Mouse (Mus musculus): Measurements from ENCODE around the gene Pmepa1. TPM values are rescaled to one million over a fixed set of nuclear protein-coding genes. Genes with fewer than 3 reads are reported as not detected.
A peak's percentile ranks its signal among the peaks of the same experiment; 100 is the strongest.

Pmepa1 gene
- polyA plus RNA-seq, 1 experiment from 2014 or later = 4.1 TPM

- 51% methylated on average over 2 of the region's 2 CpGs for WGBS
- Histone ChIP-seq H3K4me2 (no peak overlapping the region), H3K4me3 (no peak overlapping the region), H3K27me3 (replicated peaks) (no peaks in the 10 kb centered on the region), H3K4me1 (peaks cover 51% of the 10 kb centered on the region), H3K9ac (no peak overlapping the region), H3K27ac (no peak overlapping the region), H3K9me3 (no peaks in the 10 kb centered on the region), H3K36me3 (replicated peaks) (no peaks in the 10 kb centered on the region)
- ATAC-seq (replicated peaks) = no peak
Measured at GRCm38 (mm10) chr2:173247911-173248310, 28.4 kb downstream of the Pmepa1 start.

GRCm38 (mm10) chr2:173247197-173247596, 29.1 kb downstream of the Pmepa1 start:
- Histone ChIP-seq H3K4me1 (peaks cover 50% of the 10 kb centered on the region), H3K27ac (no peak overlapping the region), H3K4me3 (no peak overlapping the region), H3K9ac (no peak overlapping the region), H3K4me2 (no peak overlapping the region), H3K36me3 (replicated peaks) (no peaks in the 10 kb centered on the region), H3K27me3 (replicated peaks) (no peaks in the 10 kb centered on the region), H3K9me3 (no peaks in the 10 kb centered on the region)
- 24% methylated on average over 2 of the region's 2 CpGs for WGBS
- ATAC-seq (replicated peaks) = no peak

- H3K4me1 ChIP-seq = peaks cover 46% of the 10 kb centered on the region
- H3K4me2 ChIP-seq = no peak overlapping the region
- no peak overlapping the region for H3K27ac ChIP-seq
- H3K36me3 ChIP-seq (replicated peaks) = no peaks in the 10 kb centered on the region
- ATAC-seq (replicated peaks) = no peak
- 70% methylated on average over 8 of the region's 8 CpGs for WGBS
- no peak overlapping the region for H3K4me3 ChIP-seq
- no peaks in the 10 kb centered on the region for H3K27me3 ChIP-seq (replicated peaks)
- H3K9ac ChIP-seq = no peak overlapping the region
- no peaks in the 10 kb centered on the region for H3K9me3 ChIP-seq
Measured at GRCm38 (mm10) chr2:173246688-173247087, 29.6 kb downstream of the Pmepa1 start.

- WGBS = 88% methylated on average over 20 of the region's 20 CpGs
- H3K4me1 ChIP-seq = peaks cover 45% of the 10 kb centered on the region
Measured at GRCm38 (mm10) chr2:173245258-173245657, 31.1 kb downstream of the Pmepa1 start.

GRCm38 (mm10) chr2:173244108-173244507, 32.2 kb downstream of the Pmepa1 start:
- ATAC-seq (replicated peaks) = no peak
- no peak overlapping the region for H3K9ac ChIP-seq
- H3K27ac ChIP-seq = no peak overlapping the region
- no peaks in the 10 kb centered on the region for H3K9me3 ChIP-seq
- H3K4me1 ChIP-seq = peaks cover 45% of the 10 kb centered on the region
- H3K4me2 ChIP-seq = no peak overlapping the region
- WGBS = 80% methylated on average over 3 of the region's 3 CpGs
- H3K27me3 ChIP-seq (replicated peaks) = no peaks in the 10 kb centered on the region
- no peaks in the 10 kb centered on the region for H3K36me3 ChIP-seq (replicated peaks)
- H3K4me3 ChIP-seq = no peak overlapping the region

More at GRCm38 (mm10) chr2:173245258-173245657, 31.1 kb downstream of the Pmepa1 start:
- H3K27ac ChIP-seq = no peak overlapping the region
- H3K36me3 ChIP-seq (replicated peaks) = no peaks in the 10 kb centered on the region
- no peak overlapping the region for H3K4me2 ChIP-seq
- H3K4me3 ChIP-seq = no peak overlapping the region
- no peaks in the 10 kb centered on the region for H3K27me3 ChIP-seq (replicated peaks)
- no peaks in the 10 kb centered on the region for H3K9me3 ChIP-seq
- no peak for ATAC-seq (replicated peaks)
- H3K9ac ChIP-seq = no peak overlapping the region

- Histone ChIP-seq H3K27me3 (replicated peaks) (no peaks in the 10 kb centered on the region), H3K4me2 (no peak overlapping the region), H3K9ac (no peak overlapping the region), H3K4me1 (peaks cover 48% of the 10 kb centered on the region), H3K4me3 (no peak overlapping the region), H3K27ac (no peak overlapping the region), H3K36me3 (replicated peaks) (no peaks in the 10 kb centered on the region), H3K9me3 (no peaks in the 10 kb centered on the region)
- 68% methylated on average over 9 of the region's 9 CpGs for WGBS
- ATAC-seq (replicated peaks) = no peak
Measured at GRCm38 (mm10) chr2:173243616-173244015, 32.7 kb downstream of the Pmepa1 start.

GRCm38 (mm10) chr2:173242874-173243273, 33.5 kb downstream of the Pmepa1 start:
- ATAC-seq (replicated peaks) = peak; percentile 34
- Histone ChIP-seq H3K9me3 (no peaks in the 10 kb centered on the region), H3K4me2 (no peak overlapping the region), H3K36me3 (replicated peaks) (no peaks in the 10 kb centered on the region), H3K27ac (0 out of 2 replicates have a peak overlapping the region, but pooled peaks have one; percentile 31), H3K27me3 (replicated peaks) (no peaks in the 10 kb centered on the region), H3K9ac (no peak overlapping the region), H3K4me1 (peaks cover 52% of the 10 kb centered on the region), H3K4me3 (no peak overlapping the region)
- WGBS = 7% methylated on average over 12 of the region's 12 CpGs

GRCm38 (mm10) chr2:173240738-173241137, 35.6 kb downstream of the Pmepa1 start:
- 24% methylated on average over 9 of the region's 9 CpGs for WGBS
- H3K9ac ChIP-seq = no peak overlapping the region
- no peak for ATAC-seq (replicated peaks)
- no peak overlapping the region for H3K4me2 ChIP-seq
- no peaks in the 10 kb centered on the region for H3K27me3 ChIP-seq (replicated peaks)
- H3K27ac ChIP-seq = no peak overlapping the region
- H3K9me3 ChIP-seq = no peaks in the 10 kb centered on the region
- H3K4me1 ChIP-seq = peaks cover 71% of the 10 kb centered on the region
- H3K4me3 ChIP-seq = no peak overlapping the region
- no peaks in the 10 kb centered on the region for H3K36me3 ChIP-seq (replicated peaks)

- Histone ChIP-seq H3K4me3 (no peak overlapping the region), H3K9me3 (no peaks in the 10 kb centered on the region), H3K36me3 (replicated peaks) (no peaks in the 10 kb centered on the region), H3K4me1 (peaks cover 77% of the 10 kb centered on the region), H3K27ac (peak overlapping the region; percentile 54), H3K9ac (peak overlapping the region; percentile 0; the same call in 1 of the 2 replicates), H3K4me2 (peak overlapping the region; percentile 12; the same call in 1 of the 2 replicates), H3K27me3 (replicated peaks) (no peaks in the 10 kb centered on the region)
- 5% methylated on average over 14 of the region's 14 CpGs for WGBS
- ATAC-seq (replicated peaks) = peak; percentile 38; the same call in 1 of the 2 replicates
Measured at GRCm38 (mm10) chr2:173238522-173238921, 37.8 kb downstream of the Pmepa1 start.

GRCm38 (mm10) chr2:173235435-173236332, 40.6 kb downstream of the Pmepa1 start:
- no peak overlapping the region for H3K9ac ChIP-seq
- no peaks in the 10 kb centered on the region for H3K36me3 ChIP-seq (replicated peaks)
- H3K9me3 ChIP-seq = no peaks in the 10 kb centered on the region
- ATAC-seq (replicated peaks) = 0 out of 2 replicates have a peak, but pooled peaks have one; percentile 9
- no peak overlapping the region for H3K4me2 ChIP-seq
- no peak overlapping the region for H3K4me3 ChIP-seq
- WGBS = 43% methylated on average over 8 of the region's 8 CpGs
- no peaks in the 10 kb centered on the region for H3K27me3 ChIP-seq (replicated peaks)
- 0 out of 2 replicates have a peak overlapping the region, but pooled peaks have one; percentile 43 for H3K27ac ChIP-seq
- peaks cover 64% of the 10 kb centered on the region for H3K4me1 ChIP-seq

GRCm38 (mm10) chr2:173232766-173233099, 43.6 kb downstream of the Pmepa1 start:
- ATAC-seq (replicated peaks) = no peak
- WGBS = 74% methylated on average over 8 of the region's 8 CpGs
- Histone ChIP-seq H3K4me2 (no peak overlapping the region), H3K36me3 (replicated peaks) (peaks cover 4% of the 10 kb centered on the region; the same call in 1 of the 2 replicates), H3K9ac (no peak overlapping the region), H3K4me1 (peaks cover 38% of the 10 kb centered on the region), H3K27ac (no peak overlapping the region), H3K9me3 (no peaks in the 10 kb centered on the region), H3K4me3 (no peak overlapping the region), H3K27me3 (replicated peaks) (no peaks in the 10 kb centered on the region)

- Histone ChIP-seq H3K4me3 (no peak overlapping the region), H3K4me1 (peaks cover 33% of the 10 kb centered on the region), H3K36me3 (replicated peaks) (peaks cover 4% of the 10 kb centered on the region; the same call in 1 of the 2 replicates), H3K9me3 (no peaks in the 10 kb centered on the region), H3K27me3 (replicated peaks) (no peaks in the 10 kb centered on the region), H3K27ac (no peak overlapping the region), H3K9ac (no peak overlapping the region), H3K4me2 (no peak overlapping the region)
- WGBS = 79% methylated on average over 22 of the region's 22 CpGs
- ATAC-seq (replicated peaks) = no peak
Measured at GRCm38 (mm10) chr2:173232065-173232765, 44.1 kb downstream of the Pmepa1 start.

Data from midbrain, embryonic 15.5 days (tissue).